Mouse (Mus musculus) heart, embryonic 13.5 days (tissue): ENCODE data around the gene Klrb1. TPM values are rescaled to one million over a fixed set of nuclear protein-coding genes. Genes with fewer than 3 reads are reported as not detected.

Experiments
- ATAC-seq: fragments of 200-750 bp; cut with Nextera tagmentation; 2 replicates; pipeline ENCODE4 v1.8.0; 2017; ENCODE audit warnings: moderate TSS enrichment; ENCODE audit not compliant: insufficient number of reproducible peaks, low FRiP score, low TSS enrichment; ENCODE audit errors: extremely low read depth
- H3K27ac ChIP-seq: fragments of 300-500 bp; sonication (generic); replicated peaks from 2 replicates; pipeline ENCODE4 v1.5.1; 2015; ENCODE audit warnings: moderate library complexity, mild to moderate bottlenecking, inconsistent platforms
- H3K27me3 ChIP-seq: fragments of 300-500 bp; sonication (generic); replicated peaks from 2 replicates; pipeline ENCODE4 v1.6.1; 2015; ENCODE audit warnings: mild to moderate bottlenecking, inconsistent platforms
- H3K36me3 ChIP-seq: fragments of 300-500 bp; sonication (generic); 2 replicates; pipeline ENCODE4 v1.6.1; 2015; ENCODE audit warnings: mild to moderate bottlenecking, inconsistent platforms
- H3K4me1 ChIP-seq: fragments of 300-500 bp; sonication (generic); 2 replicates; pipeline ENCODE4 v1.6.1; 2015; ENCODE audit warnings: inconsistent platforms
- H3K4me2 ChIP-seq: fragments of 300-500 bp; sonication (generic); 2 replicates; pipeline ENCODE4 v1.6.1; 2015; ENCODE audit warnings: inconsistent platforms, mild to moderate bottlenecking, moderate library complexity
- H3K4me3 ChIP-seq: fragments of 300-500 bp; sonication (generic); 2 replicates; pipeline ENCODE4 v1.5.1; 2015; ENCODE audit warnings: moderate library complexity, mild to moderate bottlenecking, inconsistent platforms
- H3K9ac ChIP-seq: fragments of 300-500 bp; sonication (generic); 2 replicates; pipeline ENCODE4 v1.6.1; 2015; ENCODE audit warnings: inconsistent platforms, mild to moderate bottlenecking, moderate library complexity
- H3K9me3 ChIP-seq: fragments of 300-500 bp; sonication (generic); 2 replicates; pipeline ENCODE4 v1.6.1; 2016; ENCODE audit warnings: inconsistent platforms
- WGBS: fragments of 180-500 bp; shearing (Covaris S2); methylation state at CpG from one replicate; pipeline ENCODE4 v1.1.7; 2015; ENCODE audit warnings: mixed read lengths; 5-methylcytosine and 5-hydroxymethylcytosine counted together
- polyA plus RNA-seq: library from polyadenylated mRNA; unstranded; fragments of >200 nt; fragmentation: Nextera tagmentation; extraction: Ambion mirVana; gene quantifications from 2 replicates; pipeline ENCODE4 v1.2.1, GENCODE M21; 2015

Gene Klrb1
- polyA plus RNA-seq, 1 experiment from 2014 or later, result not detected

GRCm38 (mm10) chr6:128732032-128732431, 9.2 kb upstream of the Klrb1 start:
- no peak for ATAC-seq
- H3K9me3 ChIP-seq, result no peaks in the 10 kb centered on the region
- no peaks in the 10 kb centered on the region for H3K4me1 ChIP-seq
- H3K4me2 ChIP-seq, result no peak overlapping the region
- H3K27me3 ChIP-seq, result no peaks in the 10 kb centered on the region
- no peak overlapping the region for H3K9ac ChIP-seq
- H3K4me3 ChIP-seq, result no peak overlapping the region
- H3K36me3 ChIP-seq, result no peaks in the 10 kb centered on the region
- WGBS, result 68% methylated on average over 3 of the region's 3 CpGs
- no peak overlapping the region for H3K27ac ChIP-seq

- Histone ChIP-seq H3K4me3 (no peak overlapping the region), H3K4me2 (no peak overlapping the region), H3K27ac (no peak overlapping the region), H3K36me3 (no peaks in the 10 kb centered on the region), H3K4me1 (no peaks in the 10 kb centered on the region), H3K27me3 (no peaks in the 10 kb centered on the region), H3K9ac (no peak overlapping the region), H3K9me3 (no peaks in the 10 kb centered on the region)
- no peak for ATAC-seq
- WGBS, result 51% methylated on average over 3 of the region's 3 CpGs
Observed at GRCm38 (mm10) chr6:128701691-128702090, 21.2 kb downstream of the Klrb1 start.

- Histone ChIP-seq H3K9ac (no peak overlapping the region), H3K27ac (no peak overlapping the region), H3K36me3 (no peaks in the 10 kb centered on the region), H3K4me3 (no peak overlapping the region), H3K4me2 (no peak overlapping the region), H3K4me1 (no peaks in the 10 kb centered on the region), H3K27me3 (no peaks in the 10 kb centered on the region), H3K9me3 (no peaks in the 10 kb centered on the region)
- ATAC-seq, result no peak
Observed at GRCm38 (mm10) chr6:128679574-128679973, 43.3 kb downstream of the Klrb1 start.

GRCm38 (mm10) chr6:128669936-128670335, 52.9 kb downstream of the Klrb1 start:
- no peaks in the 10 kb centered on the region for H3K27me3 ChIP-seq
- WGBS, result 47% methylated on average over 4 of the region's 4 CpGs

GRCm38 (mm10) chr6:128662206-128662605, 60.7 kb downstream of the Klrb1 start, which contains the start of gene Clec2h:
Gene Clec2h (plus strand): TSS chr6:128662385.
- Histone ChIP-seq H3K4me2 (no peak within 1 kb of the TSS), H3K4me3 (no peak within 1 kb of the TSS), H3K36me3 (no peaks in the 10 kb centered on the region), H3K9ac (no peak within 1 kb of the TSS), H3K27ac (no peak within 1 kb of the TSS), H3K9me3 (no peaks in the 10 kb centered on the region), H3K4me1 (no peaks in the 10 kb centered on the region), H3K27me3 (no peaks in the 10 kb centered on the region)
- 3% methylated on average over 1 of the region's 1 CpGs for WGBS
- ATAC-seq, result no peak

More at GRCm38 (mm10) chr6:128669936-128670335, 52.9 kb downstream of the Klrb1 start:
- Histone ChIP-seq H3K4me1 (no peaks in the 10 kb centered on the region), H3K9me3 (peaks cover 4% of the 10 kb centered on the region; the same call in 1 of the 2 replicates), H3K9ac (no peak overlapping the region), H3K36me3 (no peaks in the 10 kb centered on the region), H3K27ac (no peak overlapping the region), H3K4me2 (no peak overlapping the region), H3K4me3 (no peak overlapping the region)
- no peak for ATAC-seq

GRCm38 (mm10) chr6:128661249-128661648, 61.6 kb downstream of the Klrb1 start:
- Histone ChIP-seq H3K9ac (no peak overlapping the region), H3K27ac (no peak overlapping the region), H3K4me3 (no peak overlapping the region), H3K36me3 (no peaks in the 10 kb centered on the region), H3K4me2 (no peak overlapping the region), H3K27me3 (no peaks in the 10 kb centered on the region), H3K9me3 (no peaks in the 10 kb centered on the region), H3K4me1 (no peaks in the 10 kb centered on the region)
- ATAC-seq, result no peak
- 86% methylated on average over 1 of the region's 1 CpGs for WGBS

Other genes with a start within 250 kb of the Klrb1 start
- gene Pzp, start 196.3 kb downstream of the Klrb1 start, polyA plus RNA-seq, result 0.92 and 1.9 TPM in 2 replicates
- 0.28 and 0.47 TPM in 2 replicates for gene A2ml1, start 141.5 kb downstream of the Klrb1 start, polyA plus RNA-seq
- gene Klrb1a, start 99.5 kb downstream of the Klrb1 start, polyA plus RNA-seq, result not detected in 2 replicates
- gene Clec2h, start 60.7 kb downstream of the Klrb1 start, polyA plus RNA-seq, result not detected in 2 replicates
- gene Klrb1c, start 66.2 kb upstream of the Klrb1 start, polyA plus RNA-seq, result 0.15 TPM in 1 of 2 replicates, not detected in the other
- not detected in 2 replicates for gene Gm44511, start 103.3 kb upstream of the Klrb1 start, polyA plus RNA-seq
- not detected in 2 replicates for gene Klrb1b, start 103.3 kb upstream of the Klrb1 start, polyA plus RNA-seq
- gene Clec2i, start 164.5 kb upstream of the Klrb1 start, polyA plus RNA-seq, result not detected in 2 replicates
- gene BC035044, start 168.1 kb upstream of the Klrb1 start, polyA plus RNA-seq, result 0.45 and 0.60 TPM in 2 replicates
- gene Clec2g, start 211.3 kb upstream of the Klrb1 start, polyA plus RNA-seq, result not detected in 2 replicates